Mouse (Mus musculus) spleen, postnatal 14 days (tissue): ENCODE measurements around the gene Srpk1.
"Not testable (repeated sequence)": the region's sequence is repeated elsewhere in the genome, so short reads cannot be mapped to it uniquely, and the experiment has no call there.

ENCODE experiments used
- DNase-seq, 2 experiments: peaks; one replicate each; pipeline ENCODE4 v3.0.0; 2021 to 2022; ENCODE audit warnings: low spot score in 2 of 2

Srpk1 gene

GRCm38 (mm10) chr17:28556635-28557396 is 65.7 kb downstream of the Srpk1 start:
- no peak for DNase-seq

DNA sequence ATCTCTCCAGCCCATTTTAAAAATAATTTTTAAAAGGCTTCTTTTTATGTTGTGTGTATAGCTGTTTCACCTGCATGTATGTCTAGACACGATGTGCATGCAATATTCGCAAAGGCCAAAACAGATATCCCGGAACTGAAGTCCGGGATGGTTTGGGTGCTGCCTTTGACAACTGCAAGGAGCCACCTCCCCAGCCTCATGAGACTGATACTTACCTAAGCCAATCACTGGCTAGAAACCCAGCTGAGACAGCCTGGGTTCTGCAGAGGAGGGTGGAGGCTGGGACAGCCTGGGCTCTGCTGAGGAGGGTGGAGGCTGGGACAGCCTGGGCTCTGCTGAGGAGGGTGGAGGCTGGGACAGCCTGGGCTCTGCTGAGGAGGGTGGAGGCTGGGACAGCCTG is 68.5 kb downstream of the Srpk1 start:
- DNase-seq, result not testable (repeated sequence)

GRCm38 (mm10) chr17:28553040-28553793 is 69.3 kb downstream of the Srpk1 start:
- DNase-seq, result peak in 1 of 2 experiments; percentile 60

DNA sequence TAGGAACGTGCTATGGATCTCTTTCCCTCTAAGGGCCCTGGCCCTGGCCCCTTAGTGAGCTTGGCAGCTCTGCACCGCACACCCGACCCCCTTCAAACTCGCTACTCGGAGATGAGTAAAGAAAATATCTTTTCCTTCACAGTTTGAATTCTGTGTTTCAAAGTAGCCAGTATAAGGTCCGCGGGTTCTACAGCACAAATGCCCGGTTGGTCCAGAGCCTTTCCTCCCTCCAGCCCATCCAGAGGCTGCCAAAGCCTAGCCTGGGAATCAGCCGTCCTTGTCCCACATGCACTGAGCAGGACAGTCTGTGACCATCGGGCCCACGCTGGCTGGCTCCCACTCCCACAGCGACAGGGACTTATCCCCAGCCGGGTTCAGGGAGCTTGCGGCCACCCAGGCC is 73.4 kb downstream of the Srpk1 start, which contains the start of gene Clpsl2:
Gene Clpsl2 (plus strand): TSS at position 301 of the 400 bp plus-strand sequence.
- no peak for DNase-seq

GRCm38 (mm10) chr17:28548550-28548949 is 74.0 kb downstream of the Srpk1 start:
- DNase-seq, result no peak

- DNase-seq, result no peak
These were observed 75.6 kb downstream of the Srpk1 start for GRCm38 (mm10) chr17:28546925-28547324.

- no peak for DNase-seq
These were observed 84.6 kb downstream of the Srpk1 start for GRCm38 (mm10) chr17:28537881-28538280.
